Mouse (Mus musculus) ES-E14 (cell line): Measurements from ENCODE around the gene Pcsk5. TPM values are rescaled to one million over a fixed set of nuclear protein-coding genes. Genes with fewer than 3 reads are reported as not detected.

ENCODE experiments used
- DNase-seq: peaks from one replicate; pipeline ENCODE4 v3.0.0-alpha.2; 2013; ENCODE audit warnings: low read depth, low spot score
- H3K27ac ChIP-seq: 2 replicates; pipeline ENCODE4 v1.5.1; 2012; ENCODE audit warnings: low read depth, mild to moderate bottlenecking, low read length, moderate library complexity, mixed read lengths; ENCODE audit not compliant: poor library complexity, insufficient read depth, severe bottlenecking
- H3K36me3 ChIP-seq: 2 replicates; pipeline ENCODE4 v1.6.1; 2012; ENCODE audit warnings: mild to moderate bottlenecking, low read length, moderate library complexity, mixed read lengths; ENCODE audit not compliant: control insufficient read depth, poor library complexity, insufficient read depth, severe bottlenecking
- H3K4me1 ChIP-seq, 2 experiments: fragments of 150-350 bp in 1 of 2; sonication (generic) in 1 of 2; 2 replicates each; pipeline ENCODE4 v1.6.1; 2012; ENCODE audit warnings: low read length in 2 of 2, mild to moderate bottlenecking in 1 of 2, mixed read lengths in 1 of 2; ENCODE audit not compliant: control insufficient read depth in 2 of 2, insufficient read depth in 2 of 2, poor library complexity in 1 of 2
- H3K4me3 ChIP-seq, 2 experiments: fragments of 150-350 bp in 1 of 2; sonication (generic) in 1 of 2; 2 replicates each; pipeline ENCODE4 v1.5.1; 2012; ENCODE audit warnings: low read length in 2 of 2, low read depth in 1 of 2, mild to moderate bottlenecking in 1 of 2, mixed read lengths in 1 of 2; ENCODE audit not compliant: insufficient read depth in 1 of 2, poor library complexity in 1 of 2, severe bottlenecking in 1 of 2
- H3K9ac ChIP-seq: 2 replicates; pipeline ENCODE4 v1.6.1; 2012; ENCODE audit warnings: low read depth, mild to moderate bottlenecking, low read length, mixed read lengths; ENCODE audit not compliant: poor library complexity, insufficient read depth, severe bottlenecking
- H3K9me3 ChIP-seq: fragments of 150-350 bp; sonication (generic); 2 replicates; pipeline ENCODE4 v1.6.1; 2012; ENCODE audit warnings: low read depth, mild to moderate bottlenecking, low read length; ENCODE audit not compliant: control insufficient read depth, insufficient read depth
- CHD2 ChIP-seq: IDR thresholded peaks from 2 replicates; pipeline ENCODE4 v1.6.1; 2014; ENCODE audit warnings: mild to moderate bottlenecking, low read depth, low read length, inconsistent platforms
- HCFC1 ChIP-seq: IDR thresholded peaks from 2 replicates; pipeline ENCODE4 v1.6.1; 2012; ENCODE audit warnings: low read length, inconsistent platforms, borderline replicate concordance; ENCODE audit not compliant: insufficient read depth
- MAFK ChIP-seq: IDR thresholded peaks from 2 replicates; pipeline ENCODE4 v1.6.1; 2014; ENCODE audit warnings: mild to moderate bottlenecking, low read depth, low read length, inconsistent platforms; ENCODE audit not compliant: insufficient read depth
- ZC3H11A ChIP-seq: IDR thresholded peaks from 2 replicates; pipeline ENCODE4 v1.6.1; 2012; ENCODE audit warnings: low read depth, mild to moderate bottlenecking, inconsistent platforms, low read length, borderline replicate concordance
- ZNF384 ChIP-seq: IDR thresholded peaks from 2 replicates; pipeline ENCODE4 v1.6.1; 2012; ENCODE audit warnings: low read depth, low read length, inconsistent platforms
- in situ Hi-C, 2 experiments: fragments of 600-800 bp; cut with MboI; formaldehyde crosslinking; loops; one replicate each; pipeline ENCODE4 v1.15.1; 2025; ENCODE audit warnings: low sequenced_read_pairs in 2 of 2, inconsistent platforms in 1 of 2; ENCODE audit not compliant: unreplicated experiment in 2 of 2
- total RNA-seq: library from RNA; depleted of rRNA; stranded (reverse); fragments of 300-350 nt; gene quantifications from 2 replicates; pipeline ENCODE4 v1.2.3, GENCODE M21; 2012

Pcsk5 gene
- total RNA-seq, 1 experiment = 1.6 TPM

DNA sequence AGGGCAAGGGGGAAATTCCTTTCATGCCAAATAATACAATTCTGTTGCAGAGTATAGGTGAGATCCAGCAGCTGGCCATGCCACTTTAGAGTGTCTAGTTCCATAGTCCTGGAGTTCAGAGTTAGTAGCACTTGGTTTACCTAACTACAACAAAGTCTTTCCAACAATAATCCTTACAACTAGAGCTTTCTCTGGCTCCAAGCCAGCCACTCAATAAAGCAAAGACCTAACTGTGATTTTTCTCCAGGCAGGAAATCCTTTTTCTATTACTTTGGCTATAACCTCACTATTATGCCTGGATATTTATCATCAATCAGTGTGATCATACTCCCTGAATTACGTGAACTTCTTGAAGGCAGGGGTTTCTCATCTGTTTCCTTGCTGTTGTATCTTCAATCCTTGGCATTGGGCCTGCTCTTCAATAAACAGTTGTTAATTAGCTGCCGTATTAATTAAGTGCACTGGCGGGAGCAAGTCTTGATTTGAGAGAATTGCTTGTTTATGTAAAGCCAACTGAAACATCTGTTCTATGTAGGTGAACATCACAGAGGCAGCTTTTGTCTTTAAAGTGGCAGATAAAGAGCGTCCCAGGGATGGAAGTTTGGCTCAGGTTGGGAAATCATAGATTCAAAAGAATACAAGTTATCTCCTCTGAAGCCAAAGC is 23.1 kb upstream of the Pcsk5 start:
- in situ Hi-C loops = no loop called here
- Histone ChIP-seq H3K36me3 (no peaks in the 10 kb centered on the region), H3K4me3 (no peak overlapping the region), H3K4me1 (no peaks in the 10 kb centered on the region), H3K27ac (no peak overlapping the region), H3K9ac (no peak overlapping the region), H3K9me3 (no peaks in the 10 kb centered on the region)
- no peak for DNase-seq
- no peak for TF ChIP-seq ZC3H11A
- no peak for TF ChIP-seq CHD2
- no peak for TF ChIP-seq HCFC1
- TF ChIP-seq MAFK = no peak
- TF ChIP-seq ZNF384 = no peak

- Histone ChIP-seq H3K9ac (no peak overlapping the region), H3K27ac (no peak overlapping the region), H3K36me3 (no peaks in the 10 kb centered on the region), H3K4me3 (no peak overlapping the region), H3K9me3 (no peaks in the 10 kb centered on the region), H3K4me1 (no peaks in the 10 kb centered on the region)
- in situ Hi-C loops = no loop called here
- no peak for TF ChIP-seq ZNF384
- no peak for DNase-seq
Observed at GRCm38 (mm10) chr19:17856741-17857140, 19.3 kb upstream of the Pcsk5 start.

DNA sequence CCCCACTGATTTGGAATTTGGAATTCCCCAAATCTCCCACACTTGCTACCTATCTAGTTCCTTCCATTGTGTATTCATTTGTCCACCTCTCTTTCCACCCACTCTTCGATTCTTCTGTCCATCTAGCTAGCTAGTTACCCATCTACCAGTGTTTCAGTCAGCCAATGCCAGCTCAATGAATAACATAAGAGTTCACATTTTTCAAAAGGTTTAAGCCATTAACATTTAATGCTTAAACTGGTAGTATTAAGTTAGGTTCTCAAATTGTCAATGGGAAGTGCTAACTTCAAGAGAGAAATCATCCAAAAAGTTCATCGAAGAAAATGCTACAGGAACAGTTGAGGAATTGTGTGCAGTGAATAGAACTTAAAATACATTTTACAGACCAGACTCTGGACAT is 11.0 kb upstream of the Pcsk5 start:
- no peak overlapping the region for H3K4me3 ChIP-seq
- no peaks in the 10 kb centered on the region for H3K9me3 ChIP-seq
- H3K9ac ChIP-seq = no peak overlapping the region
- no peaks in the 10 kb centered on the region for H3K36me3 ChIP-seq
- H3K27ac ChIP-seq = no peak overlapping the region
- no peak for DNase-seq
- H3K4me1 ChIP-seq = no peaks in the 10 kb centered on the region
- in situ Hi-C loops = loop anchor here in 1 of 2 experiments (25.0 kb wide), 1 partner anchor 736 kb away; no protein-coding TSS in a partner anchor
- TF ChIP-seq ZNF384 (no peak), ZC3H11A (no peak), MAFK (no peak), CHD2 (no peak), HCFC1 (no peak)

GRCm38 (mm10) chr19:17845967-17846366 is 8.5 kb upstream of the Pcsk5 start:
- H3K9me3 ChIP-seq = no peaks in the 10 kb centered on the region
- TF ChIP-seq ZNF384 = no peak
- no peak for TF ChIP-seq MAFK
- no peak for TF ChIP-seq ZC3H11A
- no peak for TF ChIP-seq HCFC1
- TF ChIP-seq CHD2 = no peak
- in situ Hi-C loops = loop anchor here in 1 of 2 experiments (25.0 kb wide), 1 partner anchor 734 kb away; no protein-coding TSS in a partner anchor
- no peak for DNase-seq
- H3K36me3 ChIP-seq = no peaks in the 10 kb centered on the region
- no peak overlapping the region for H3K4me3 ChIP-seq
- no peak overlapping the region for H3K9ac ChIP-seq
- H3K4me1 ChIP-seq = no peaks in the 10 kb centered on the region
- no peak overlapping the region for H3K27ac ChIP-seq

- Histone ChIP-seq H3K9me3 (no peaks in the 10 kb centered on the region), H3K4me1 (no peaks in the 10 kb centered on the region), H3K9ac (no peak overlapping the region), H3K27ac (no peak overlapping the region), H3K36me3 (no peaks in the 10 kb centered on the region), H3K4me3 (no peak overlapping the region)
- TF ChIP-seq ZC3H11A (no peak), ZNF384 (no peak), CHD2 (no peak), MAFK (no peak), HCFC1 (no peak)
- in situ Hi-C loops = loop anchor here in 1 of 2 experiments (25.0 kb wide), 1 partner anchor 729 kb away; no protein-coding TSS in a partner anchor
- no peak for DNase-seq
Observed at GRCm38 (mm10) chr19:17841586-17841985, 4.2 kb upstream of the Pcsk5 start.
